Mouse (Mus musculus) hindbrain, embryonic 12.5 days (tissue): ENCODE measurements at regions not wholly inside any gene's neighbourhood (a gene's known extent, or its start where the extent isn't known, plus 50 kb on each side); places are given as distances from the start of the nearest gene placed in this dataset.

Experiments
- ATAC-seq: fragments of 200-750 bp; cut with Nextera tagmentation; 2 replicates; pipeline ENCODE4 v1.8.0; 2017; ENCODE audit warnings: moderate TSS enrichment; ENCODE audit not compliant: low FRiP score
- H3K27ac ChIP-seq: fragments of 300-500 bp; sonication (generic); 2 replicates; pipeline ENCODE4 v1.5.1; 2016; ENCODE audit warnings: mild to moderate bottlenecking
- H3K27me3 ChIP-seq: fragments of 300-500 bp; sonication (generic); 2 replicates; pipeline ENCODE4 v1.6.1; 2016; ENCODE audit warnings: mild to moderate bottlenecking
- H3K36me3 ChIP-seq: fragments of 300-500 bp; sonication (generic); 2 replicates; pipeline ENCODE4 v1.6.1; 2016; ENCODE audit warnings: mild to moderate bottlenecking
- H3K4me1 ChIP-seq: fragments of 300-500 bp; sonication (generic); 2 replicates; pipeline ENCODE4 v1.6.1; 2016
- H3K4me2 ChIP-seq: fragments of 300-500 bp; sonication (generic); replicated peaks from 2 replicates; pipeline ENCODE4 v1.6.1; 2016; ENCODE audit warnings: mild to moderate bottlenecking
- H3K4me3 ChIP-seq: fragments of 300-500 bp; sonication (generic); 2 replicates; pipeline ENCODE4 v1.5.1; 2016; ENCODE audit warnings: mild to moderate bottlenecking
- H3K9ac ChIP-seq: fragments of 300-500 bp; sonication (generic); 2 replicates; pipeline ENCODE4 v1.6.1; 2016; ENCODE audit warnings: mild to moderate bottlenecking, moderate library complexity
- H3K9me3 ChIP-seq: fragments of 300-500 bp; sonication (generic); replicated peaks from 2 replicates; pipeline ENCODE4 v1.6.1; 2016; ENCODE audit warnings: mild to moderate bottlenecking
- WGBS: fragments of 180-500 bp; shearing (Covaris S2); methylation state at CpG from one replicate; pipeline ENCODE4 v1.1.7; 2016; 5-methylcytosine and 5-hydroxymethylcytosine counted together

DNA sequence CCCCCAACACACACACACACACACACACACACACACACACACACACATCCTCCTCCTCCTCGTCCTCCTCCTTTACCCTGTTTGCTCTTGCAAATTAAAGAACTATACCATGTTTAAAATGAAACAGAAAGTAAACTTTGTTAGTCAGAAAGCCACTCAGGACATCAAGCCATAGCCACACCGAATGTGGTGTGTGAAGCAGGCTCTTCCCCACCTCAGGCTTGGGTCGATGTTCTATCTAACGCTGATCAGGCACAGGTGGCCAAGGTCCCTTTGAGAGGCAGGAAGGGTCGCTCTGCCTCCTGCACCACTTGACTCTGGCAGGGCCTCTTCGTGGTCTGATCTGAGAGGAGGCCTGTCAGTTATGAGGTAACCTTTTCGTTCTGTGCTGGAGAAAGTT lies 156.9 kb upstream of the Irx1 start:
- no peak for ATAC-seq

DNA sequence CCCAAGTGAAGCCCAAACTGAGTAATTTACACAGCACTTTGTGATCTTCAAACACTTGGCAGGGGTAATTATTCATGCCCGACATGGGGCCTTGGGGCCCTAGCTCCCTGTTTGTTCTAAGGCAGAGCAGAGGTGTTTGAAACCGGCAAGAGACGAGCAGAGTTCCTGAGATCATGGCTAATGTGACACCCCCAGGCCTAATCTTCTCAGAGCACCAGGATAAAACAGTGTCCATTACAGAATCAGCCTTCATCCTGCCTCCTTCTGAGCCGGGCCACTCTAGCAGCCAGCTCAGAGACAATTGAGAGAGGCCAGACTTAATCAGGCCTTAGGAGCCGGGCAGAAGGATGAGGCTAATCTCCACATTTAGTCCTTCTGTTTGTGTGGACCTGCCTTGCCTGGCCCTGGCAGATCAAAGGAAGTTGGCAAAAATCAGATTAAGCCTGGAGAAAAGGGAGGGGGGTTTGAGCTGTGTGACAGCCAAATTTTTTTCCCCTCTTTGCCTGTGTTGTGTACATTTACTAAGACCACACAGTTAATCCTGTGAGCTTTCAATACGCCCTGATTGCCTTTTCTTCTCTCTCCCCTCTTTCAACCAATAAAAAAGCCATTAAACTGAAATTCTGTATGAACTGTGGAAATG lies 157.5 kb upstream of the Irx1 start:
- Histone ChIP-seq H3K4me3 (no peak overlapping the region), H3K36me3 (no peaks in the 10 kb centered on the region), H3K27me3 (peaks cover 9% of the 10 kb centered on the region; the same call in 1 of the 2 replicates), H3K4me1 (peaks cover 20% of the 10 kb centered on the region), H3K4me2 (no peak overlapping the region), H3K9ac (no peak overlapping the region), H3K27ac (no peak overlapping the region), H3K9me3 (no peaks in the 10 kb centered on the region)
- peak; percentile 22; the same call in 1 of the 2 replicates for ATAC-seq
- 14% methylated on average over 6 of the region's 6 CpGs for WGBS

More for the DNA sequence above, 156.9 kb upstream of the Irx1 start:
- H3K9me3 ChIP-seq, result no peaks in the 10 kb centered on the region
- no peaks in the 10 kb centered on the region for H3K36me3 ChIP-seq
- H3K4me1 ChIP-seq, result peaks cover 20% of the 10 kb centered on the region
- H3K4me2 ChIP-seq, result no peak overlapping the region
- H3K9ac ChIP-seq, result no peak overlapping the region
- H3K4me3 ChIP-seq, result no peak overlapping the region
- H3K27ac ChIP-seq, result no peak overlapping the region
- H3K27me3 ChIP-seq, result peaks cover 9% of the 10 kb centered on the region; the same call in 1 of the 2 replicates
- 30% methylated on average over 7 of the region's 7 CpGs for WGBS

DNA sequence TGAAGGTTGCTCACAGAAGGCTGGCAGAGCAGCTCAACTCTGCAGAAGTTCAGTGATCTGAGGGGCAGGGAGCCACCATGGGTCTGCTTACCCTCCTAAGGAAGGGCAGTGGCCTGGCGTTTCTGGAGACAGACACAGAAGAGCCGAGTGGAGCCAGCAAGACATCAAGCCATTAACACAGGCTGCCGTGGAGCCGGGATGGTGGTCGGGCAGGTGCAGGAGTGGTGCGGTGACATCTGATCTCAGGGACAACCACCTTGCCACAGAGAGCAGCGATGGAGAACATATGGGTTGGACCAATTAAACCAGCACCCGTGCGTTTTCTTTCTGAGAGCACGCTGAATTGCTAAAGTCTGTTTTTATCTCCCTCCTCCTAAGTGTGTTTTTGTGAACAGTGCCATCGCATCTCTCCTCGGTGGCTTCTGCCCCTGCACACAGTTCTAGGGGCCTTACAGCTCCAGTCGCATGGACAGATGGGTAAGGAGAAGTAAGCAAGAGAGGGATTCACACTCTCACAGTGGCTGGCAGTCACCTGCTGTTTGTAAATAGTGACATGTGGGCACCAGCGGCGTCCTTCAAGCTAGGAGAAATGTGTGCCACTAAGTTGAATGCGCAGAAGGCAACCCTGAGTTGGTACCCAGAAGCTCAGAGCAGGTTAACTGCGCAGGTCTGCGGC lies 158.2 kb upstream of the Irx1 start:
- Histone ChIP-seq H3K27ac (no peak overlapping the region), H3K36me3 (no peaks in the 10 kb centered on the region), H3K27me3 (peaks cover 9% of the 10 kb centered on the region; the same call in 1 of the 2 replicates), H3K9me3 (no peaks in the 10 kb centered on the region), H3K4me2 (no peak overlapping the region), H3K4me1 (peaks cover 20% of the 10 kb centered on the region), H3K4me3 (no peak overlapping the region), H3K9ac (no peak overlapping the region)
- no peak for ATAC-seq
- WGBS, result 71% methylated on average over 18 of the region's 18 CpGs

DNA sequence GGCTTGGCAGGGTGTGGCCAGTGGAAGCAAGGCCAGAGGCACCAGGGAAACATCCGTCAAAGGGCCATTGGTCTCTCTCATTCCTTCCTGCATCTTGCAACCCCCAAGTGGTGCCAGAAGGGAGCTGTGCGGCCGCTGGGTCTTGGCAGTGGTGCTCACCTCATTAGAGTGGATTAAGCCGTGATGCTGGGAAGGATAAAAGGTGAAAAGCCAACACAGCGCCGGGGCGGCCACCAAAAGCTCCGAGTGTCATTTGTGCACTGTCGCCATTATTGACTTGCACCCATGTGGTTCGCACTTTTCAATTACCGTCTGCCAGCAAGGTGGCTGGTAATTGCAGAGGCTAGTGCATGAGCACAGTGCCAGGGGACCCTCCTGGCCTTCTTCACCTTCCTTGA lies 158.7 kb upstream of the Irx1 start:
- H3K27ac ChIP-seq, result no peak overlapping the region
- ATAC-seq, result no peak
- H3K9ac ChIP-seq, result no peak overlapping the region
- no peak overlapping the region for H3K4me3 ChIP-seq
- peaks cover 9% of the 10 kb centered on the region; the same call in 1 of the 2 replicates for H3K27me3 ChIP-seq
- H3K36me3 ChIP-seq, result no peaks in the 10 kb centered on the region
- H3K4me2 ChIP-seq, result no peak overlapping the region
- H3K9me3 ChIP-seq, result no peaks in the 10 kb centered on the region
- WGBS, result 49% methylated on average over 11 of the region's 11 CpGs
- H3K4me1 ChIP-seq, result peaks cover 20% of the 10 kb centered on the region

DNA sequence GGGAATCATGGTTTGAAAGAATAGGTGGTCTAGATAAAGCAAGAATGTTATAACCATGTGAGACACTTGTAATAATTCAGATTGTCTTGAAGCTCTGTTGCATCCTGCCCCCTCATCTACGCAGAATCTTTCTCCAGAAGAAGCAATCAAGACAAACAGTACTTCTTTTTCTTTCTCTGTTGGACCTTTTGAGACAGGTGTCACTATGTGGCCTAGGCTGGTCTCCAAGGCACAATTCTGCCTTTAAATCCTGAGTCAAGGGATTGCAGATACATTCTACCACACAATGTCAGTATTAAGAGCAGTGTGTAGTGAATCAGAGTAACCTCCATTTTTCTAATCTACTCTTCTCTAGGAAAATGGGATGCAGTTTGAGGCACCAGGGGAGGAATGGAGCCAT lies 164.8 kb upstream of the Irx1 start:
- Histone ChIP-seq H3K36me3 (no peaks in the 10 kb centered on the region), H3K9me3 (no peaks in the 10 kb centered on the region), H3K4me1 (no peaks in the 10 kb centered on the region), H3K27me3 (no peaks in the 10 kb centered on the region), H3K9ac (no peak overlapping the region), H3K4me2 (no peak overlapping the region), H3K27ac (no peak overlapping the region), H3K4me3 (no peak overlapping the region)
- ATAC-seq, result no peak
- WGBS, result 91% methylated on average over 1 of the region's 1 CpGs

- no peak overlapping the region for H3K4me3 ChIP-seq
- H3K27me3 ChIP-seq, result no peaks in the 10 kb centered on the region
- 92% methylated on average over 2 of the region's 2 CpGs for WGBS
- no peak for ATAC-seq
- H3K27ac ChIP-seq, result no peak overlapping the region
- H3K9me3 ChIP-seq, result no peaks in the 10 kb centered on the region
- no peak overlapping the region for H3K4me2 ChIP-seq
- no peaks in the 10 kb centered on the region for H3K4me1 ChIP-seq
- no peaks in the 10 kb centered on the region for H3K36me3 ChIP-seq
- H3K9ac ChIP-seq, result no peak overlapping the region
These were observed 167.8 kb upstream of the Irx1 start for GRCm38 (mm10) chr13:72131341-72131740.

DNA sequence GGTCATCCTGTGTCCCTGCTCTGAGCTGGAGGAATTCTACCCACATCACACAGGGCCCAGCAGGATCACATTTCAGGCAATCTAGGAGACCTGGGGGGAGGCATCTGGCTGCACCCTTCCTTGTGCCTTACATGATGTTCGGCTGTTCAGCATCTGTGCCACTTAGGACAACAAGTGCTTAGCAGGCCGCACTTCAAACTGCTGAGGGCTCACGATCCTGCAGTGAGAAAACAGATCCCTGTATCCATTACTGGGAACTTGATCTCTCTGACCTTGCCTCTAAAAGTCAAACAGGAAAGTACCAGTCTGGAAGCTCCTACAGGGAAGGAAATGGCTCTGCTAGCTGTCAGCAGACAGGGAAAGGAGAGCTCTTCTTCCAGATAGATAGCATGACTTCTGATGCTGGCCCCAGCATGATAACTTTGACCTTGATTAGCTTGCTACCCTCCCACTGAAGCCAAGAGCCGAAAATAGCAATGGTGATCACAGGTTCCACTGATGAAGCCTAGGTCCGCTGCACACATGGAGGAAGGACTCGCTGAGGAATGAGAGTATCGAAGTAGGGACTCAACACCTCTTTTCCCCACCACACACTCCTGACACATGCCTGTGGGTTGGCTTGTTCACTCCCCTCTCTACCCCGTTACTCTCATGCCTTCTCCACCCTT lies 170.7 kb upstream of the Irx1 start:
- Histone ChIP-seq H3K9ac (no peak overlapping the region), H3K4me3 (no peak overlapping the region), H3K36me3 (no peaks in the 10 kb centered on the region), H3K27ac (no peak overlapping the region), H3K4me2 (no peak overlapping the region), H3K4me1 (no peaks in the 10 kb centered on the region), H3K27me3 (no peaks in the 10 kb centered on the region), H3K9me3 (no peaks in the 10 kb centered on the region)
- 68% methylated on average over 8 of the region's 8 CpGs for WGBS
- no peak for ATAC-seq

DNA sequence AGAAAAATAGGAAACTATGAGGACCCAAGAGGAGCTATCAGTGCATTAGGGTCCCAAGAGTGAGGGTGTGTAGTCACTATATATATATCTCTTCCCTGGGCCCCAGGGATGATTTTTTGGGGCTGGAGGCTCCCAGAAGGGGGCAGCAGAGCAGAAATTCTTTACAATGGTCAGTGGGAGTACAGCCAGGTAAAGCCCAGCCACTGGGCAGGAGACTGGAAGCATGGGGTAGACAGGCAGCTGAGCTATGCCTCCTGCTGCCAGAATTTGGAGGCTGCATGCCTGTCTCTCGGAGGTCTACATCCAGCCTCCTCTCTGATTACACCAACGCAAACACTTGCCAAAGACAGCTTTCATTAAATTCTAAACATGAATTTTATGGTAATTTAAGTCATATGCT lies 202.7 kb upstream of the Irx1 start:
- Histone ChIP-seq H3K9me3 (no peaks in the 10 kb centered on the region), H3K36me3 (no peaks in the 10 kb centered on the region), H3K4me2 (no peak overlapping the region), H3K27ac (no peak overlapping the region), H3K27me3 (no peaks in the 10 kb centered on the region), H3K9ac (no peak overlapping the region), H3K4me3 (no peak overlapping the region), H3K4me1 (no peaks in the 10 kb centered on the region)
- WGBS, result 56% methylated on average over 2 of the region's 2 CpGs
- ATAC-seq, result no peak

DNA sequence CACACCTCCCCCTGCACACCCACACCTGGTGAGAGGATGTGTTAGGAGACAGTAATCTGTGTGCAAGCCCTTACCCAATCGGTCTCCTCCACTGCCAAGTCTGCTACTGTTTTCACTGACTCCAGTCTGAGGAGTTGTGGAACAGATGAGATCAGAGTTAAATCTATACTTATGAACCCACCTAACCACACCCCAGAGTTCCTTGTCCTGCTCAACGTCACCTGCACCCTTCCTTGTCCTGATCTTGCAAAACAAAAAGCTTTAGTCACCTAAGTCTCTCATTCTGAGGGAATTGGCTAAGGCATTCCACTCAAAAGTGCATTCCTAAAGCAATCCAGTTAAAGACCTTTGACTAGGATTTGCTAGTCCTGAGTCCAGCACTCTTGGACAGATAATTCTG lies 203.9 kb upstream of the Irx1 start:
- H3K9me3 ChIP-seq, result no peaks in the 10 kb centered on the region
- no peaks in the 10 kb centered on the region for H3K4me1 ChIP-seq
- H3K27ac ChIP-seq, result no peak overlapping the region
- H3K9ac ChIP-seq, result no peak overlapping the region
- 83% methylated on average over 2 of the region's 2 CpGs for WGBS
- H3K4me2 ChIP-seq, result no peak overlapping the region
- H3K4me3 ChIP-seq, result no peak overlapping the region
- no peak for ATAC-seq
- no peaks in the 10 kb centered on the region for H3K27me3 ChIP-seq
- H3K36me3 ChIP-seq, result no peaks in the 10 kb centered on the region

DNA sequence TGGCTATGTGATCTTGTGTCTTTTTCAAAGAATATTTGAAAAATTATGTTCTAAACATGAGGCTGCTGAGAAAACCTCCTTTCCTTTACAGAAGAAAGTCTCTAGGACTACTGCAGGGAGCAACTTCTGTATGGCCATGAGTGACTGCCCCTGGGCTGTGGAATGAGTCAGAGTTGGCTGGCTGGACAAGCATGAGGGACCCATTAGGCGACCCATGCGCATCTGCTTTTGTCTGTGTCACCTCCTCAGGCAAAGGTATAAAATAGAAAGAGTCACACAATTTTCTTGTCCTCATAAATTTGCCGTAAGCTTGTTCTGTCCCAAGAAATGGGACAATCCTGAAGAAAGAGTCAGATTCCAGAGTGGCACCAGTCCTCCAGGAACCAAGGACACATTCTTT lies 220.1 kb upstream of the Irx1 start:
- no peaks in the 10 kb centered on the region for H3K36me3 ChIP-seq
- H3K27ac ChIP-seq, result no peak overlapping the region
- ATAC-seq, result no peak
- H3K4me2 ChIP-seq, result no peak overlapping the region
- no peaks in the 10 kb centered on the region for H3K4me1 ChIP-seq
- no peak overlapping the region for H3K9ac ChIP-seq
- no peaks in the 10 kb centered on the region for H3K9me3 ChIP-seq
- WGBS, result 89% methylated on average over 3 of the region's 3 CpGs
- no peak overlapping the region for H3K4me3 ChIP-seq
- no peaks in the 10 kb centered on the region for H3K27me3 ChIP-seq

- Histone ChIP-seq H3K4me3 (no peak overlapping the region), H3K36me3 (no peaks in the 10 kb centered on the region), H3K27ac (0 out of 2 replicates have a peak overlapping the region, but pooled peaks have one; percentile 35), H3K9me3 (no peaks in the 10 kb centered on the region), H3K9ac (no peak overlapping the region), H3K27me3 (no peaks in the 10 kb centered on the region), H3K4me1 (no peaks in the 10 kb centered on the region), H3K4me2 (no peak overlapping the region)
- WGBS, result 78% methylated on average over 15 of the region's 15 CpGs
- no peak for ATAC-seq
These were observed 220.8 kb upstream of the Irx1 start for GRCm38 (mm10) chr13:72184116-72184845.

DNA sequence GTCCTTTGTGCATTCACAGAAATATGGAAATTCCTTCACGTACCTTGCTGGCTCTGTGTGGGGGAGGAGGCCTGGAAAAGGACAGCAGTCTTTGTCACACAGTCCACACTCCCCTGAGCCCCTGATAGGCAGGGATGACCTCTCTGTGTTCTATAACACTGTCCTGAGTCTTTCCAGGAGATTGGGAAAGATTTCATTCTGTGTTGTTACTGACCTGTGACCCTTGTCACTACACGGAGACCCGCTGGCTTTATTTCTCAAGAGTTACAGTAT lies 221.3 kb upstream of the Irx1 start:
- 0 out of 2 replicates have a peak overlapping the region, but pooled peaks have one; percentile 35 for H3K27ac ChIP-seq
- ATAC-seq, result no peak
- WGBS, result 82% methylated on average over 3 of the region's 3 CpGs

More for the DNA sequence above, 221.3 kb upstream of the Irx1 start:
- Histone ChIP-seq H3K36me3 (no peaks in the 10 kb centered on the region), H3K4me3 (no peak overlapping the region), H3K4me2 (no peak overlapping the region), H3K4me1 (no peaks in the 10 kb centered on the region), H3K9ac (no peak overlapping the region), H3K27me3 (no peaks in the 10 kb centered on the region), H3K9me3 (no peaks in the 10 kb centered on the region)
